Mouse (Mus musculus): ENCODE measurements around the gene Pakap.
"Not testable (repeated sequence)": the region's sequence is repeated elsewhere in the genome, so short reads cannot be mapped to it uniquely, and the experiment has no call there.

The Pakap gene

DNA sequence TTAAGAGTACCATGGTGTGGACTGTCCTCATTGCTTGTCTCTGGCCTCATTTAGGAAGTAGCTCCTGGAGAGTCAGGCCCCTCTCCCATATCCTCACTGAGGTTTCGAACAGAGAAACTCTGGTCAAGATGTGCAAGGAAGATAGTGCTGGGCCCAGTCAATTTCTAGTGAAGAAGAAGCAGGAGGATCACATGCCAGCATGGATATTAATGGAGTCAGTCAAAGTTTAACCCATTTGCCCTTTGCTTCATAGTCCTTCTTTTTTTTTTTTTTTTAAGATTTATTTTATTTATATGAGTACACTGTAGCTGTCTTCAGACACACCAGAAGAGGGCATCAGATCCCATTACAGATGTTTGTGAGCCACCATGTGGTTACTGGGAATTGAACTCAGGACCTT is 321.0 kb downstream of the Pakap start:
- not testable (repeated sequence) for DNase-seq

DNA sequence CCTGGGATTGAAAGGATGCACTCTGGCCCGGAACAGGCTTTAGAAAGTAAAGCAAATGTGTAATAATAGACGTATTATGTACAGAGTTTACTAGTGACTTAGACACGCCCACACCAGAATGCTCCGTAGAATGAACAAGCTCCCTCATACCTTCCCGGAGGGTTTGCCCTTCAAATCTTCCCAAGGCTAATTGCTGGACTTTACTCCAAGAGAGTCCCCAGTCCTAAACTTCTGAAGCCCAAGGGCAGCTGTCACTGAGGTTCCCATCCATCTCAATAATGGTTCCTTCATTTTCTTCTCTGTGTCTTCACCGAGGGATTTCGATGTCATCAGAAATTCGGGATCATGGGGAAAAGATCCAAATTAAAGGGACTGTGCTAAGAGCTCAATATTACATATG is 321.8 kb downstream of the Pakap start:
- DNase-seq, result no peak

GRCm38 (mm10) chr4:57892001-57892586 is 324.1 kb downstream of the Pakap start:
- no peak for DNase-seq

GRCm38 (mm10) chr4:57895140-57895539 is 327.2 kb downstream of the Pakap start:
- DNase-seq, result no peak

- DNase-seq, result no peak
These were observed 327.9 kb downstream of the Pakap start for GRCm38 (mm10) chr4:57895902-57896301.

- DNase-seq, result no peak
These were observed 328.7 kb downstream of the Pakap start for GRCm38 (mm10) chr4:57896631-57897030.

DNA sequence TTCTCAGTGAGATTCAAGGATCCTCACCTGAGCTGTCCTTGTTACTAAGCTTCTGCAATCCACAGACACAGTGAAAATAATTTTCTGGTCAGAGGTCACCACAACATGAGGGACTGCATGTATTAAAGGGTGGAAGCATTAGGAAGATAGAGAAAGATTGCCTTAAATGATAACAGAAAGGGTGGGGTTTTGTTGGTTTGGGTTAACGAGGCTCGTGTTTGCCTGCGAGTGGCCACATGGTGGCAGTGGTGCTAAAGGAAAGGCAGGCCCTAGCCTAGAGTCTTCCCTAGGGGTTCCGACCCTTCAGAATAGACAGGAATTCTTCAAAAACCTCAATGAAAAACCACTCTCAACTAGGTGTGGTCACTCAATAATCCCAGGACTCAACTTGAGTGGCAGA is 333.2 kb downstream of the Pakap start:
- peak; percentile 45 to 52 for DNase-seq

DNA sequence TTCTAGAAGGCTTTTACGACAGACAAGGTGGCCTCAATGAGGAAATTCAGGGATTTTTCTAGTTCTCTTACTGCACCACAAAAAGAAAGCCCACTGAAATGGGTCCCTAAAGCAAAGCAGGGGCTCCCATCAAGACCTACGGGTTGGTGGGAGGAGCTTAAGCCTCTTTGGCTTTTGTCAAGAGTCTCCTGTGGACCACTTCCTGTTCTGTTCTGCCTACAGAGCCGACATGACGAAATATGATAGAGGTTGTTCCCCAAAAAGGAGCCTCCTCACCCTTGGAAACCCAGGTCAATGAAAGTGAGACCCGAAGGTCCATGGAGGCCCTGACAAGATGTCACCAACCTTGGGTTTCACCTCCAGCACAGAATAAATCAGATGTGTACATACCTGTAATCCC is 334.6 kb downstream of the Pakap start:
- DNase-seq, result no peak

DNA sequence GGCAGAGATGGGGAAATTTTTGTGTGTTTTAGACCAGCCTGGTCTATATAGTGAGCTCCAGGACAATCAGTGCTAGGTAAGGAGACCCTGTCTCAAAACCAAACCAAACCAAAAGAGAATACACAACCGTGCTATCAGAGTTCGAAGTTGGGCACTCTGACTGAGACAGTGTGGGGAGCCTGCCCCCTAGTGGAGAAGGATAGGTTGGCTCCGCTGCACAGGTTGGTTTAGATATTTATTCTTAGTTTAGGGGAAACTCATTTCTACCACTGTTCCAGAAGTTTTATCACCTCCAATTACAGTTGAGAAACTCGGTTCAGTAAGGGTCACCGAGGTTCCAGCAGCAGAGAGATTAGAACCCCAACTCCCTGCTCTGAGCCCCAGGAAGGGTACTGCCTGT is 336.2 kb downstream of the Pakap start:
- DNase-seq, result peak; percentile 51 to 70

GRCm38 (mm10) chr4:57904638-57905037 is 336.7 kb downstream of the Pakap start:
- DNase-seq, result no peak

- no peak for DNase-seq
These were observed 338.7 kb downstream of the Pakap start for GRCm38 (mm10) chr4:57906708-57907107.

- DNase-seq, result no peak
These were observed 340.9 kb downstream of the Pakap start for GRCm38 (mm10) chr4:57908860-57909259.

- no peak for DNase-seq
These were observed 345.0 kb downstream of the Pakap start for GRCm38 (mm10) chr4:57913021-57913420.

- DNase-seq, result peak in 1 of 2 experiments; percentile 13
These were observed 346.5 kb downstream of the Pakap start for GRCm38 (mm10) chr4:57914193-57915190.

DNA sequence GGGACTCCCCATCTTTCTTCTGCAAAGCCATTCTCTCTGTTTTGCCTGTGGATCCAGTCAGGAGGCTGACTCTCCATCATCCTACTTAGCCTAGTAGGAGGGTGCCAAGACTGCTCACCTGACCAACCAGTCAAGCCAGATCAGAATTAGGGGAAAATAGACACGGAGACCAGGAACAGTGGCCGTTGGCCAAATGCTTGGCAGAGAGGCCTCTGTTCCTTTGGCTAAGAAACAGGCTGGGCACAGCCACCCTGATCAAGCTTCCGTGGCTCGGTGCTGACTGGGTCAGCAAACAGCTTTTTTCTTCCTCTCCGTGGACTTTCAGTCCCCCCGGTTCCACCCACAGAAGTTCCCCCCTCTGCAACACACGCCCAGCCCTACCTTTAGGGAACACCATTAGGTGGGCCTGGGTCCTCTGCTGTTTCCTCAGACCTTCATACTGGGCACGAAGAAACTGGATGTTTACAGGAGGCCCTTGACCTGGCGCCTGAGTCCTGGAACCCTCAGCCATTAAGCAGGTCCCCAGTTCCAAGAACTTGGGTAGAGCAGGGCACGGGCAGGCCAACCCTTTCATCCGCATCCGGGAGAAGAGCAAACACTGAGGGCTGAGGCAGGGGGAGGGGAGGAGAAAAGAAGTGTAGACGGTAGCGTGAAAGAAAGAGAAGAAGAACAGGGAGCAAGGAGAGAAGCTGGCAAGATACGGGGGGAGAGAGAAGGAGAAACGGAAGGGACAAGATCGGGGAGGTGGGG is 347.4 kb downstream of the Pakap start:
- DNase-seq, result peak; percentile 79 to 86

DNA sequence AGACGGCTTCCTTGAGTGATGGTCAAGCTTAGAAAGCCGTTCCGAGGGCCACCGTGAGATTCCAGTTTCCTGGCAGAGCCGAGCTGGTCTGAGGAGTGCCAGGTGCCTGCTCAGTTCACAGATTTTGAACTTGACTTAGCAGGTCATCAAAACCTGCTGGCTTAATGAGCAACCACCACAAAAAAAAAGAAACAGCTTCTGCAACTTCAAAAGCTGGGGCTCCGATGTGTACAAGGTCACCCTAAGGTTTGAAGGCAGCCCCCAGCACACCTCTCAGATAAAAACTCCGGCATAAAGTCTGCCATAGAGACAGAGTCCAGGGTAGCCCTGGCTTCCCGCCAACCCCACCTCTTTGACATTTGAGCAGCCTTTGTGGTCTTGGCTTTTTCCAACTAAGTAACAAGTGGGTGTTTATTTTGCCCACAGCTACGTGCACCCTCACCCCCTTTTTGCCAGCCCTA is 348.3 kb downstream of the Pakap start, which contains the start of gene D630039A03Rik:
Gene D630039A03Rik (minus strand): TSS at position 97 of the 461 bp plus-strand sequence.
- peak; percentile 48 to 51 for DNase-seq

GRCm38 (mm10) chr4:57916711-57917110 is 348.7 kb downstream of the Pakap start:
- DNase-seq, result no peak

GRCm38 (mm10) chr4:57919494-57920423 is 351.8 kb downstream of the Pakap start:
- no peak for DNase-seq

GRCm38 (mm10) chr4:57920522-57920921 is 352.5 kb downstream of the Pakap start:
- DNase-seq, result no peak

DNA sequence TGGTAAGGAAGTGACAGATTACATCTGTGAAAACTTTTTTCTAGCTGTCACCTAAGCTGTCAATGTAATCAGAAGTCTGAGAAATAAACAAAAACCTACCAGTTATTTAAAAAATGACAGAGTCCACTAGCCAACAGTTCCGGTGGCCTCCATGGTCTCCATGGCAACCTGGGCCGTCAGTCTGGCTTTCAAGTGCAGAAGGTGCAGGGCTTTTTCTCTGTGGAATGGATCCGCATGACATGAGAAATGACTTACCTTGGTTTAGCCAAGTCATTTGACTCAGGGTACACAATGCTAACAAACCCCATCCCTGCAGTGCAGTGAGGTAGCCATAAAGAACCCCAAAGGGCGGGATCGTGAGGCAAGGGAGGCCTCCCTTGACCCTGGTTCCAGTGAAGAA is 354.2 kb downstream of the Pakap start:
- DNase-seq, result no peak

- no peak for DNase-seq
These were observed 356.6 kb downstream of the Pakap start for GRCm38 (mm10) chr4:57924556-57925071.

Data from cerebellum, adult 18-20 months (tissue).